Mouse (Mus musculus) frontal cortex, postnatal 36 days (tissue): ENCODE data around the gene Dut.

Experiments used
- DNase-seq, 2 experiments: peaks; one replicate each; pipeline ENCODE4 v3.0.0; 2022; ENCODE audit warnings: low spot score in 2 of 2

The Dut gene

DNA sequence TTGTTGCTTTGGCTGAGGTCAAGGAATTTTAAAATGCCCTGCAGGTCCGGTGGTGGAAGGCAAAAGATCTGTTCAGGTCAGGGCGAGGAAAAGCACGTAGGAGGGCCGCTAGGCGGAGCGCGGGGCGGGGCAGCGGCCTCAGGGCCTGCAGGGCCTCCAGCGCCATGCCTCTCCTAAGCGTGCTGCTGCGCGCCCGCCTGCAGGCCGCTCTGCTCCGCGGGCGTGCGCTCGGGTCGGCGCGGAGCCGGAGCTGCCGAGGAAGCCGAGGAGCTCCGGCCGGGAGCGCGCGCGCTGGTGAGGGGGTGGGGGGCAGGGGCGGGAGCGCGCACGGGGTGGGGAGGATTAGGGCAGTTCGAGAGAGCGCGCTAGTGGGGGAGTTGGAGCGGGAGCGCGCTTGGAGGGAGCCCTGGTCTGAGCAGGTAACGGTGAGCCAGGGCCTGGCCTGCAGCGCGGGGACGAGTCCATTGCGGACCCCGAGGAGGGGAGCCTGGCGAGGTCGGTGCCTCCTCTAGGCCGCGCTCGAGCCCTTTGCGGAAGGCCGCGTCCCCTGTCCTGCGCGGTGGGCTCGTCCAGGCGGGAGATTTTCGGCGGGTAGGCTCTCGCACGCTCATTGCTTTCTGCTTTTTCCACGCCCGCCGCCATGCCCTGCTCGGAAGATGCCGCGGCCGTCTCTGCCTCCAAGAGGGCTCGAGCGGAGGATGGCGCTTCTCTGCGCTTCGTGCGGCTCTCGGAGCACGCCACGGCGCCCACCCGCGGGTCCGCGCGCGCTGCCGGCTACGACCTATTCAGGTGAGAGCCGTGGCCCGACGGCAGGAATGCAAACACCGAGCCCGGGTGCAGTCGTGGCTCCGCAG lies at the start of gene Dut:
Dut (plus strand) TSS at position 83 of the 854 bp plus-strand sequence.
- DNase-seq = peak; percentile 89

DNA sequence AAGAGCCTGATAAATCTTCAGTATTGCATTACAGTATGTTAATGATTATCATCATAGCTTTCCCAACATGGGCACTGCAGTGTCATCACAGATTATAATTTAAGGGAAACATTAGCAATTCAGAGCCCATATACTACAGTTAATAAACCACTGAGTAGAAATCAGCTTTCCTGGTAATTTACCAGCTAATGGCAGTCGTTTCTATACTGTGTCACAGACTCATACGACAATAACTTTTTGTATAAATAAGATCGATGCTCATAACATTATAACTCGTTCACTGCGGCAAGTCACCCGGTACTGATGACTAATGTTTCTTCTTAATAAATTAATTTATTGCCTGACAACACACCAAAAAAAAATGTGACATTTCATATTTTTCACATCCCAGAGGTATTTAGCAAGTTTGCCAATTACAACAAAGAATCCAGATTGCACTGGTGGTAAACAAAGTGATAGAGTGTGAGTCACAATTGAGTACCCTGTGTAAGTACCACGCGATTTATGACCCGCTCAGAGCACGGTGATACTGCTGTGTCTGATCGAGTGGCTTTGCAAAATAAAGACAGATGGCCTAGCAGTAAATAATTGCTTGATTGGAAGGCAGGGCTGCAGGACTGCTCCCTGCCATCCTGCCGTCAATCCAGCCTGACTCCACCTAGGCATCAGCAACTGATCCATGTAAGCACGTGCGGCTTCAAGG lies 37.9 kb upstream of the Dut start:
- no peak for DNase-seq

DNA sequence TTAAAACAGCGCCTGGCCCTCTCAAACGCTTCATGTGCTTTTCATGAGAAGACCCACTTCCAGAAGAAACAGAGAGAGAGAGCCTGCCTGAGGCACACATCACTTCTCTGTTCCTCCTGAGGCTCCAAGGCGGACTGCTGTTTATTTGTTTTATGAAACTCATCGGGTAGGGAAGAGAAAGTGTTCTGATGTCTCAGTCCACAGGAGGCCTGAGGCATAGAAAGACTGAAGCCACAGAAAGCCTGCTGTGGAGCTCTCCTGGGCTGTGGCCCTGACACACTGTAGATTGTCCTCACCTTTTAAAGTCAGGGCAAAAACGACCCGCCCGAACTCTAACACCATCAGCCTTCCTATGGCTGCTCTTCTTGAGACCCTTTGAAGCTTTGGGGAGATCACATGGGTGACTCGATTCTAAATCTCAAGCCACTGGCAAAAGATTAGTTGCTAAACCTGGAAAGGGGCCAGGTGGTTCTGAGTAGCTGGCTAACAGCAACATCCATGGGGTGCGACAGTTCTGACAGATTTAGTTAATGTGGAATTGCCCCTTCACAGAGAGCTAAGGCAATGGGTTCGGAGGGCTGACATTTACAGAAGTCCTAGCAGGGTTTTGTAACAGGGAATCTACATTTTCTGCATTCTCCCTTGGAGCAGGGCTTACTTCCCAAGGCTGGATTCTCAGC lies 35.0 kb upstream of the Dut start:
- no peak for DNase-seq

DNA sequence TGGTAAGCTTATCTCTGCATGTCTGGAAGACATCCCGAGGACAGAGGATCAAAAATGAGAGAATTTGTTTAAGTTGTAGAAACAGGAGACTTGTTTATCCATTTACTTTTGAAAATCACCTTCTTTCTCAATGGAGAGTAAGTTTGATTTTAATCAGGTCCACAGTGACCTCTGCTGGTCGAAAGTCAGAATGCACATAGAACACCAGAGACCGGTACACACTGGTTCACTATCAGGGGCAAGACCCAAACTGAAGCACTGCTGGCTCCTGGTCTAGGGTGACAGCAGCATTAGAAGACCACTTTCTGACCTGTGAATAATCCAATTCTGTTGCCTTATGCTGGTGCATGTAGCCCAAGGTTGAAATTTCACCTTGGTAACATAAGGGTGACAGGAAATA lies 32.4 kb upstream of the Dut start:
- peak; percentile 73 to 83 for DNase-seq

DNA sequence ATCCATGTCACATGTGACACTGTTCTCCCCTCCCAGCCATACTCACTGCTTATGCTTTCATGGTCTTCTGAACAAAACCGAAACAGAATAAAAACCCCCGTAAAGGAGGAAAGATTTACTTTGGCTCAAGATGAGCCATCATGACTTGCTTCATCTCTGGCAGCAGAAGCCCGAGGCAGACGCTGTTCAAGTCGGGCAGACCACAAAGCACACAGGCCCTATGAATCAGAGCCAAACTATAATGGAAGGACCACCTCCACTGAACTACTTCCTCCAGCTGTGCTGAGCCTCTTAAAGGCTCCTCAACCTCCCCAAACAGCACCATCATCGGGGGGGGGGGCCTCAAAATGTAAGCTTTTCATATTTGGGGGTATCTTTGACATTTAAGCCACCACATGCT lies 29.7 kb upstream of the Dut start:
- no peak for DNase-seq

DNA sequence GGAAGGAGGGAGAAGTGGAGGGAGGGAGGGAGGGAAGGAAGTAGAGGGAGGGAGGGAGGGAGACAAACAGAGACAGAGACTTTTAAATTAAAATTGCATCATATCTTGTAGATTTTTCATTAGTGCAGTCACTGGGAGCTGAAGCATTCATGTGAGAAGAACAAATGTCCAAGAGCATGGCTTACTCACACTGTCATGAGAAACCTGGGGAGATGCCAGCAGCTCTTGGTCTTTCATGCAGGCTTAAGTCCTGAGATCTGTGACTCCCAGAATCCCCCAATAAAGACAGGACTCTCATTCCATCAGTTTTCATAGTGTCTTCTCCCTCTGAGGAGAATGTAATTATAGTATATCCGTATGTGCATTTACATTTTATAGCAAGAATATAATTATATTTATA lies 28.4 kb upstream of the Dut start:
- no peak for DNase-seq

DNA sequence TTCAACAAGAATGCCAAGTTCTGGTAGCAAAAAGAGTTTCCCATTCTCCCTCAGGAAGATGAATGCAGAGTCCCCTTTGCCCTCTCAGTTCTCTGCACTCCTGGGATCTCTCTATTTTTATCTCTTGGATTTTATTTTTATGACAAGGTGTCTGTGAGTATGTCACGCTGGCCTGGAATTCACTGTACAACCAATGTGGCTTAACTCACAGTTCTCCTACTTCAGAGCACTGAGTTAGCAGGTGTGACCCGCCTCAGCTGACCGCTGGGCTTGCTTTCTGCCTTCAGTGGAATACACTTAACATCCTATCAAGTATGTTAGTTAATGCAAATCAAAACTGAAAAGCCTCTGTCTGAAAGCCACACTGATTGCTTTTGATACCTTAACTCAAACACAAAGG lies 27.7 kb upstream of the Dut start:
- DNase-seq = no peak

DNA sequence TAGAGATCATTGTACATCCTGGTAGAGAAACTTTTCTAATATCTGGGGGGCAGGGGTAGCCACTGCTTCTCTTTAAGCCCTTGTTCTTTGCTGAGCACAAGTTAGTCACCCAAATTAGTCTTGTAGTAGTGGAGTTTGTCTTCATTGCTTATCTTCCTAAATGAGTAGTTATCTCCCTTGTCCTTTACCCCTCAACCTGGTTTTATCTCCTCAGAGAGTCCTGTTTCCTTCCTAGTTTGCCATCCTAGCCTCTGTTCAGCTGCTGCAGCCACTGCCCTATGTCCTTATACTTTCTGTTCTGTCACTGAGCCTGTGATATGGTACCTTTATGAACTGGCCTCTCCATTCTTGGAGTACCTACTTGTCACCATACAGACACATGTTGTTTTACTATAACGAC lies 25.3 kb upstream of the Dut start:
- no peak for DNase-seq

DNA sequence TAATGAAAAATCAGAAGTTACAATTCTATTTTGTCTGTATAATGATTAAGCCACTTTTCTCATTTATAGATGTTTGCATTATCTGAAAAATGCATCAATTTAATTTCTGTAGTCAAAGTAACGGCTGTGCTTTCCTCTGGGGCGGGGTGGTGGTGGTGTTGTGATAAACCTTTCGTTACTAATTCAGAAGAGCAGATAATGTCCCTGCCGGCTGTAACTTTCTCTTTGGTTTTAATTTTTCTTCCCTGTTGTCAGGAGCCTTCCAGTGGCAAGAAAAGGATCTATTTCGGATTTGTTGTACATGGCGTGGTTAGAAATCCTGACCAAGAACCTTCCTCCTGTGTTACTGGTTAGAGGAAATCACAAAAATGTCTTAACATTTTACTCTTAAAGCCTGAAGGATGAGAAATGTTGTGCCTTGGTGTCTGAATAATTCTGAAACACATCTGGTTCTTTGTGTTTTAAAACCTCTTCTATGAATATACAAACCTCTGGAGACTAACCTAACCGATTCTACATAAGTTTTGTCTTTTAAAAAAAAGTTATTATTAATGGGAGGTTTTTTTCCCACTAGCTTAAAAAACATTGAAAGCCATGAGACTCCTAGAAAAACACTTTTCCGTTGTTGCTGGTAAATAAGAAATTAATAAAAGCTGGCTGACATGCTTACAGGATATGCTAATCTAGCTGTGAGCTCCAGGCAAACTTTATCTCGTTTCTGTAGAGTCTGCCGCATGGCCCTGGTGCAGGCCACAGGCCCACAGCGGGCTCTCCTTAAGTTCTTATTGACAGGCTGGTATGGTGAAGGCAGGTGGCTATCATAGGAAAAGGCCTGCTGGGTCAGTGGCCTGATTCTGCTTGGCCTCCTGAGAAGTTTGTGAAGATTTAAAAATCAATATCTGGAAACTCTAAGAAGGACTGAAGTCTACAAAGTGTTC lies 18.2 kb upstream of the Dut start:
- DNase-seq = no peak

DNA sequence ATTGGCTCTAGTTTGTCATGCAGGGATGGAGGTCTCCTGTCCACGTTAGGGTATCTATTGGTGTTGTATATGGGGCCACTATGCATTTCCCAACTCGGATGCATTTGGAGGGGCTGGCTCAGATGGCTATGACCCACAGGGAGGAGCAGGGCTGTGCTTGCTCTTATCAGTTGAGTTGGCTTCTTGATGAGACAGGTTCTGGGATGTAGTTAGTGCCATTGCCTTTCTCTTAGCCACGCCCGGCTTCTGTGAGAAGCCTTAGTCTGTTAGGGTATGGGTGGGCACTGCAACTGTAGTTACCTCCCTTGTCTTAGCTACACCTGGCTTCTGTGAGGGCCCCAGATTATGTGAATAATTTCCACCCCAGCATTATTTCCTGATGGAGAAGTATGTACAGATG lies 14.8 kb upstream of the Dut start:
- no peak for DNase-seq

DNA sequence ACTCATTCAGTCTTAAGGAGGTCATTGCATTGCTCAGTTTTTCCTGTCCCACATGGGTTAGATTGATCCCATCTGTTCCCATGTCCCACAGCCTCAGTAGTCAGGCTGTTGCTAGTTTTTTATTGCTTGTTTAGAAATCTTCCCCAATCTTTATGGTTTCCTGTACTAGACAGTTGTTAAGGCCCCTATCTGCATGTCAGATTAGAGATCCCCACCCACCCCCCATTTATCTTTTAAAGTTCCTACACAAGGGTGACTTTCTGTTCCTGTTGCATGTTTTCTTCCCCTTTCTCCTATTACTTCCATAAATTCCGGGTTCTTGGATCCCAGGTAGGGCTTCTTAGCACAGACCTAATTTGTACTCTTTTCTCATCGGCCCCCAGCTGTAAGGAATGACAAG lies 13.5 kb upstream of the Dut start:
- DNase-seq = no peak

DNA sequence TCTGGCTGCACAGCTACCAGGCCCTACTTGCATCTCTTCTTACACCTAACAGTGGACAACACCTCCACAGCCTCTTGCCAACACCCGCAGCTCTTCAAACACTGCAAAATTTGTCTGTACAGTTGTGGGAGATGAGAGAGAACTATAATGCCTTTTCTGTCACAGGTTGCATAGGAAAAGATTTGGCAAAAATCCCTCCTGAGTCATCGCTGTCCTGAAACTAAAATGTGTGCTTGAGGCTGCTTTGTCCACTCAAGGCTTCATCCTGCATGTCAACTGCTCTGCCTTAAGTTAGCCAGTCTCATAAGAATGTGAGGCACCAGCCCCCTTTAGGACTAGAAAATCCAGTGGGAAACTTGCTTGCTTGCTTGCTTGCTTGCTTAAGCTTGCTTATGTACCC lies 12.9 kb upstream of the Dut start:
- no peak for DNase-seq

DNA sequence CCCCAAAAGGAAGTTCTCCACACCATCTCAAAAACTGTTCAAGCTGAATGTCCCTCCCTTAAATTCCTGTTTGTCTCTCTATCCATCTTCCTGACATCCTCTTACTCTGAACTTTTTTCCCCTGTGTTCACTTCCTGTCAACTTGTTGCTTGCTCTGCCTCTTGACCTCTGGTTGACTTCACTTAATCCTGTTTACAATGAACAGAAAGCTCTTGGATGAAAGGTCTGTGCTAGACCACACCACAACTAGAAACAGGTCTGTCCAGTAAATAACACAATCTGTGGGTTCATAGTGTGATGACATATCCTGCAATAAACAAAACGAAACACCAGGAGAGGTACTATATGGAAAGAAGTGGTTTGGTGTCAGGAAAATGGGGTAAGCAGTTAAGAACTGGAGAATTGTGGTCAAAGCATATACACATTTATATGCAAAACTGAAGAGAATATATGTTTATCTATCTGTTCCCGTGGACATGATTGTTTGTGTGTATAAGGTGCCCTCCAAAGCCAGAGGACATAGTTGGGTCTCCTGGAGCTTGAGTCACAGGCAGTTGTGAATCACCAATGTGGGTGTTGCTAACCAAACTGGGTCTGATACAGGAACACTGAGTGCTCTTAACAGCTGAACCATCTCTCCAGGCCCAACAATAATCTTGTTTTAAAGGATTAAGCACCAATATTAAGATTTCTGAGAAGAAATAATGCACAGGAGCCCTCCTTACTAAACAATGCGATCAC lies 1.3 kb upstream of the Dut start:
- no peak for DNase-seq

DNA sequence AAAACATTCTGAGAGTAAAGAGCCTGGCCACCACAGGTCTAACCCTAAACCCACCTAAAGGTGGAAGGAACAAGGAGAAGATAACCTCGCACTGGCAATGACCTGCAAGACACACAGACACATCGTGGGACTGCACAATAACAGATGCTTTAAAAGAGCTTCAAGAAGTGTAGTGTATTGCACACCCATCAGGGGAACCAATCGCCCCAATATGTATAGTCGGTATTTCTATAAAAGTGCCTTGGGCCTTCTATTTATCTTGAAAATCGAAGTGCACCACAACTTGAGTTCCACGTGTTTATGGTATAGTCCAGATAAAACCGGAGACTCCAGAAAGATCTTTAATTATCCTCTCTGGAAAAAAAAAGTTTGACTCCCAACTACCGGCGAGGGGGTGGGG lies 321 bp upstream of the Dut start:
- no peak for DNase-seq

DNA sequence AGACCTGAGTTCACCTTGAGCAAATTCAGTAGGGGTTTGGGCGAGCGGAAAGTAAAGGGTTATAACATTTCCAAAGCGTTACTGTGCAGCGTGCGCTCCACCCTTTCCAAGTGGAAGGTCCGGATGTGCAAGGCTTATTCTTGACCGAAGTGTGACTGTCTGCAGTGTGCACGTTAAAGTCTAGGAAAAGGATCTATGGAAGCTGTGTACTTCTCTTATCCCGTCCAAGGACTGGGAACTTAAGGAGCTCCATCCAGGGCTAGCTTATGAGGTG lies 909 bp downstream of the Dut start:
- no peak for DNase-seq

DNA sequence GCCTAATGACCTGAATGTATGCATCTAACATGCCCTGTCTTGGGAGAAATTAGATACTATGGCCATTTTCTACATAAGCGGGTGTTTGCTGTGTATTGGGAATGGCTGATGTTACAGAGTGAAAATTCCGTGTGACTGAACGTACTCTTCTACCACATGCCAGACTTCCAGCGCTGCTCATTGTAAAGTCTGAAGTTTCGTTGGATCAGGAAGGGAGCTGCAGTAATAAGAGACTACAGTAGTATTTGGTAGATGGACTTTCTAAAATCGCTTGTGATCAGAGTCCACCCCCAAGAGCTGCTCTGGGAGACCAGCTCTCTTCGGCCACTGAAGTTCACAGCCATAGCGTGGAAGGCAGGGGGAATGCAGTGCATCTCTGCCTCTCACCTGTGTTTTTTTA lies 1.3 kb downstream of the Dut start:
- no peak for DNase-seq

DNA sequence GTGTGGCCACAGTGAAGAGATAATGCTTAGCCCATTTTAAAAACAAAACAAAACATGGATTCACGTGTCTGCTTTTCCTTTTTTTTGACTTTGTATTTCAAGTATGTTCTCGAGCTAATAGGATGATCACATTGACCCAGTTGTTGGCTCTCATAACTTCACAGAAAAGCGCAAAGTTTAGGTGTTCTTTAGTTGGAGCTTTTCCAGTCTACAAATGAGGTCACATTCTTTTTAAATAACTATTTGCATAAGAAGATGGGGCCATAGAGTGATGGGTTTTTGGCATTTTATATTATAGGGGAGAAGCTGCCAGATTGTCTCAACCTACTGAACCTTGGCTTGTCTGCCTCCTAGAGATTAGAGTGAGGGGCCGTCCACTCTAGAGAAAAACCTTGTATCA lies 2.3 kb downstream of the Dut start:
- DNase-seq = no peak

DNA sequence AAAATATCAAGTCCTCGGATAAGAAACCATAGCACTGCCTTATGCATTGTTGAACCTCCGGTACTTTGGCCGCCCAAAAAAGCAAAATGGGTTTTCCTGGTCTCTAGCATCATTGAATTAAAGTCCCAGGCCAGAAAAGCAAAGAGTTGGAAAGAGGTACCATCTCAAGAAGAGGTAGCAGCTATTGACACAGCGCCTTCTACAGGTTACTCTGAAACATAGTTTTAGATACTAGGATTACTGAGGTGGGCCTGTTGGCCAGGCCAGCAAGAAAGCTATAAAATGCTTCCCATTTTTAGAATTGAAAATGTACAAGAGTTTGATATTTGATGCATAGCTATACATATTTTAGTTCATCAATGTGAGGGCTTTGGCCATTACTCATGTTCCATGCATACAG lies 2.9 kb downstream of the Dut start:
- no peak for DNase-seq

DNA sequence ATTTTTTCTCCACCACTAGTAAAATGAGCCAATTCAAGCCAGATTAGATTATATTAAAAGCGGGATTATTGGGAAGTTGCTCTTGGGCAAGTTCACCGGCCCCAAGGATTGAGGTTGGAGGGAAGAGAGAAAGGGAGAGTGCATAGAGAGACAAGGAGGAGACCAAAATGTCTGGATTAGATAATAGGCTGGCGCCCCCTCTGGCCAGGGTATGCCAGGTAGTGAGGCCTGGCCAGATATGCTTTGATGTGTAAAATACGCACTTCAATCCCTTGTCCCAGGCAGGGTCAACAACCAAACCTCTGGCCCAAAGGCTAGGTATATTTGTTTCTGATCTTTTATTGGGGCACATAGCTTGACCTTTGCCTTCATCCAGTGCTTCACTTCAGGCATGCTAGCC lies 4.8 kb downstream of the Dut start:
- DNase-seq = no peak

DNA sequence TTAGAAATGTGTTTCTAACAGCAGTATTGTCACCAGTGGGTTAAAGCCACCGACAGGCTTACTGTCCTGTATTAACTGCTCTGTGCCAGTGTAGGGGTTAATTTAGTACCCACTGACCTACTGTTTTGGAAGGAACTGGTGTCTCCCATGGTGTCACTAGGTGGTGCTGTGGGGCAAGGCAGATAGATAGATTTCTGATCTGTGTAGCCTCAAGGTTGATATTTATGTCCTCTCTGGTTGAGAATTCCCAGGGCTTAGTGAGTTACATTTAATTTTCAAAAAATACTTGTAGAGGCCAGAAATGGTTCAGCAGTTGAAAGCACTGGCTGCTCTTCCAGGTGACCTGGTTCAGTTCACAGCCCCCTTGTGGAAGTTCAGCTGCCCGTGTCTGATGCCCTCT lies 5.3 kb downstream of the Dut start:
- peak; percentile 11 to 59 for DNase-seq

DNA sequence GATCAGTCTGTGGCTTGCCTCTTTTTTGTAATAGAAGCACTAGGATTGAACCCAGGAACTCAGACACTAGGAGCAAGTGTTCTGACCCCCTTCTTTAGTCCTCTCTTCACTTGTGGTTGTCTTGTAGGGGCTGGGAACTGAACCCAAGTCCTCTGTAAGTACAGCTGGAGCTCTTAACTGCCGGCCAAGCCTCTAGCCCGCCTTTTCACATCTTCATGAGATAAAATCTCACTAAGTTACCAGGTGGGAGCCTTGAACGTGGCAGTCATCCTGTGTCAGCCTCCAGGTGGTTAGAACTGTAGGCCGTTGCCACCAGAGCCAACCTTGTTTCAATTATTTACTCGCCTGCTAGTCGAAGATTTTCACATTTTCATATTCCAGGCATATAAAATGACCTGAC lies 6.7 kb downstream of the Dut start:
- DNase-seq = no peak
